Mouse (Mus musculus) c-Kit-positive CD71-negative TER-119-negative erythroid progenitor cells, embryonic 14.5 days (primary cell): ENCODE results near the gene Tmem120b.

Experiments
- DNase-seq: peaks from one replicate; pipeline ENCODE4 v3.0.0-alpha.2; 2013; ENCODE audit warnings: low read depth

The Tmem120b gene

GRCm38 (mm10) chr5:123141555-123142160 lies 73.4 kb downstream of the Tmem120b start:
- no peak for DNase-seq

GRCm38 (mm10) chr5:123142161-123143157 lies 74.2 kb downstream of the Tmem120b start, which contains the start of gene Setd1b:
Gene Setd1b (plus strand): TSS chr5:123142193.
- DNase-seq: no peak

- no peak for DNase-seq
Measured at GRCm38 (mm10) chr5:123143251-123143970, 75.2 kb downstream of the Tmem120b start.

DNA sequence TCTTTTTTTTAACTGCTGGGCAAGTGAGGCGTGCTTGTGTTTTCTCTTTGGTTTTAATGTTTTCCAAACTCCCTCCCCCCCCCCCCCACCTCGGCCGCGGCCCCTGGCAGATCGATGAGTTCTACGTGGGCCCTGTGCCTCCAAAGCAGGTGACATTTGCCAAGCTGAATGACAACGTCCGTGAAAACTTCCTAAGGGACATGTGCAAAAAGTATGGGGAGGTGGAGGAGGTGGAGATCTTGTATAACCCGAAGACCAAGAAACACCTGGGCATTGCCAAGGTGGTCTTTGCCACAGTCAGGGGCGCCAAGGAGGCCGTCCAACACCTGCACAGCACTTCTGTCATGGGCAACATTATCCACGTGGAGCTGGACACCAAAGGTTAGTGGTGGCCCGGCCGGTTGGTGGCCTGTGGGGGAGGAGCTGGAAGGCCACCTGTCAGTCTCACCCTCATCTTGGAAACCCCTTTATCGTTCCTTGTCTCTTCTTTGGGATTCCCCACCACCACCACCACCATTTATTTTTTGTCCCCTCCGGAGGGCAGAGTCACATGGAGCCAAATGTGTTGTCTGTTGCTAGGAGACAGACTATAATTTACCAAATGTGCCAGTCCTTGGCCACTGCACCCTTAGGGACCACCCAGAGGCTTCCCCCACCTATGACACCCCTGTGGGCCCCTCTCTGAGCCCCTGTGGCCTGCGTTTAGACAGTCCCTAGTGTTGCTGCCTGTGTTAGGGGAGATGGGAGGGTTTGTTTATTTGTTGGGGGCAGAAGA lies 75.9 kb downstream of the Tmem120b start:
- no peak for DNase-seq

GRCm38 (mm10) chr5:123144746-123145590 lies 76.8 kb downstream of the Tmem120b start:
- DNase-seq: no peak

DNA sequence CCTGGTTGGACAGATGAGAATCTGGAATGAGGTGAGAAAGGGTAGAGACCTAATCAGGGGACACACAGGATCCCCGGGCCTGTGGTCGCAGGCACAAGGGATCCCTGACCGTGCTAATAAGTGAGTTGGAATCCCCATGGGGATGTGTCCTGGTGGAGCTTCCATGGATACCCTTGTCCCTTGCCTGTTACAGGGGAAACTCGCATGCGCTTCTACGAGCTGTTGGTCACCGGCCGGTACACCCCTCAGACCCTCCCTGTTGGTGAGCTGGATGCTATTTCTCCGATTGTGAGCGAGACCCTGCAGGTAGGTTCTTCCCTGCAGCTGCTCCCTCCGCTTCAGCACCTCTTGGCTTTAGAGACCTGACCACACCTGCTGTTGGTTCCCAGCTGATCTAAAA lies 78.1 kb downstream of the Tmem120b start:
- no peak for DNase-seq

GRCm38 (mm10) chr5:123147569-123147968 lies 79.4 kb downstream of the Tmem120b start:
- DNase-seq: no peak

GRCm38 (mm10) chr5:123148073-123148722 lies 80.0 kb downstream of the Tmem120b start:
- DNase-seq: no peak

DNA sequence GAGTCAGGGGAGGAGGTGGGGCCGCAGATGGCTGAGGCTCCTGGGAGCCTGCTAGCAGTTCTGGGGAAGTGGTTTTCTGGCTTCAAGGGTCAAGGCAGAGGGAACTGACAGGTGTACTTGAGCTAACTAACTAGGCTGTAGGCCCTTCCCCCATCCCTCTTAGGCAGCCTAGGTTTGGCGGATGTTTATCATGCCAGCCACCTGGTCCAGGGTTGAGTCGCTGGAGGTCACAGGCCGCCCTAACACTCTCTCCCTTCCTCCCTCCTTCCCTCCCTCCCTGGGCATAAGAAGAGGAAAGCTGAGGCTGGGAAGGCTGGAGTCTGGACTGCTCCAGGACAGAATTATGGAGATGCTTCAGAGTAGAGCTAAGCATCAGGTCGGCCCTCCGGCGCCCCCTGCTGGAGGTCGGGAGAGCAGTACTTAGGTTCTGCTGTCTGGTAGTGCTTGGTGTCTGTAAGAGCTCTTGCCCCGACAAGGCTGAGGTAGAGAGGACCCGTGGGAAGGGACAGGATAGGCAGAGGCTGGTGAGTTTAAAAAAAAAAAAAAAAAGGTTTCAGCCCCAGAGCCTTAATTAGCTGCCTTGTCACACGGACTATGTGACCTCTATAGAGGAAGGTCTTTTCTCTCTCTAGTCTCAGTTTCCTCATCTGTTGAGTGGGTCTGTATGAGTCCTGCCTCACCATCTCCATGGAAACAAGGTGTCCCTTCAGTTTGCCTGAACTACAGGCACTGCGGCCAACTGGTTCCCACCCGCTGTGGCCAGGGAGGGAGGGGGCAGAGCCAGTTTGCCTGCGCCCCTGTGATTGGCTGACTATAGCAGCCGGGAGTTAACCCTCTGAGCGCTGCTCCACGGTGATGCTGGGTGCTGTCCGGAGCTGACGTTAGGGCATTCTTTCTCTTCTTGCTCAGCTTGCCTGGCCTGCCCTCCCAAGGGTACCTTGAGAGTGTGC lies 81.5 kb downstream of the Tmem120b start:
- DNase-seq: peak; percentile 85

- DNase-seq: no peak
Measured at GRCm38 (mm10) chr5:123150641-123151040, 82.4 kb downstream of the Tmem120b start.

- no peak for DNase-seq
Measured at GRCm38 (mm10) chr5:123151077-123151476, 82.9 kb downstream of the Tmem120b start.

GRCm38 (mm10) chr5:123151707-123152362 lies 83.6 kb downstream of the Tmem120b start:
- no peak for DNase-seq

DNA sequence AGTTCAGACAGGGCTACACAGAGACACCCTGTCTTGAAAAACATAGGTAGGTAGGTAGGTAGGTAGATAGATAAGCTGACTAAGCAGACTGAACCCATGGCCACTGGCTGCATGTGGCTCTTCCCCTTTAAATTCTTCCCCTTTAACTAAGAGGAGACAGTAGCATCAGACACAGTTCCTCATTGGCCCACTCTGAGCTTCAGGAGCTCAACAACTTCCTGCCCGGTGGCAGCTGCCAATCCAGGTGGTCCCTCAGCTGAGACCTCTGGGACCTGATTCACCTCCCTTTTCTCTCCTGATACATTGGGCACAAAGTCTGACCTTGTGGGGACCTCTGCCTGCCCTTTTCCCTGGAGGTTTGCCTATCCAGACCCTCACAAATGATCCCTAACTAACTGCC lies 84.7 kb downstream of the Tmem120b start:
- no peak for DNase-seq

DNA sequence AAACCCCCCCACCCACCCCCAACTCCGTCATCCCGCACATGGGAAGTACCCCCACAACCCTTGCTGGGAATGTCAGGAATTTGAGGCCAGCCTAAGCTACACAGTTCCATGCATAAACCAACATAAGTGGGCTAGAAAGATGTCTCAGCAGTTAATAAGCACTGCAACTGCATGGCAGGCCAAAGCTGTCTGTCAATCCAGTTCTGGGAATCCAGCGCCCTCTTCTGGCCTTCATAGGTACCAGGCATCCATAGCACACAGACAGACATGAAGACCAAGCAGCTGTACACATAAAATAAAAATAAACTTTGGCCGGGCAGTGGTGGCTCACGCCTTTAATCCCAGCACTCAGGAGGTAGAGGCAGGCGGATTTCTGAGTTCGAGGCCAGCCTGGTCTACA lies 87.2 kb downstream of the Tmem120b start:
- DNase-seq: no peak

GRCm38 (mm10) chr5:123156763-123157162 lies 88.5 kb downstream of the Tmem120b start:
- DNase-seq: no peak

DNA sequence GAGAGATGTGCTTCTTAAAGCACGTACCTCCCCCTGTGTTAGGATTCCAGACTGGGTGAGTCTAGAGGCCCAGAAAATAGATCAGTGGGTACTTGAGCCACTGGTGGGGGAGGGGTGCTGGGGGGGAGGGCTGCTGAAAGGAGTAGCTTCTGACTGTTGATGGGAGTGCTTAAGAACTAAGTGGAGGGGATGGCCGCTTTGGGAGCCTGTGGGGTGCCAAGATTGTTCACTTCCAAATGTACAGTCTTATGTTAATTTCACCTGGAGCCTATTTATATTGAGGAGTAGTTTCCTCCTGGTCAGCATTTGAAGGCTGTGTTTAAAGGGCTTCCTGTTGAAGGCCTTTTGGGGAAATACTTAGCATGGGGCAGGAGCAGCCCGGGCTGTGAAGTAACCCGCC lies 89.8 kb downstream of the Tmem120b start:
- DNase-seq: no peak

- no peak for DNase-seq
Measured at GRCm38 (mm10) chr5:123159446-123159845, 91.2 kb downstream of the Tmem120b start.

- no peak for DNase-seq
Measured at GRCm38 (mm10) chr5:123159866-123160265, 91.7 kb downstream of the Tmem120b start.

DNA sequence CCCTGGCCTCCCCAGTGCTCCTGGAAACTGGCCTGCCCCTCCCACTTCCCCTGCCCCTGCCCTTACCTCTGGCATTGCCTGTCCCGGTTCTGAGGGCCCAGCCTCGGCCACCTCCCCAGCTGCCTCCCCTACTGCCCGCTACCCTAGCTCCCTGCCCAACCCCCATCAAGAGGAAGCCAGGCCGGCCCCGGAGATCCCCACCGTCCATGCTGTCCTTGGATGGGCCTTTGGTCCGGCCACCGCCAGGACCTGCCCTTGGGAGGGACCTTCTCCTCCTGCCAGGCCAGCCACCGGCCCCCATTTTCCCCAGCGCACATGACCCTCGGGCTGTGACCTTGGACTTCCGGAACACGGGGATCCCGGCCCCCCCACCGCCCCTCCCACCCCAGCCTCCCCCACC lies 92.1 kb downstream of the Tmem120b start:
- DNase-seq: no peak
